Mouse (Mus musculus) testis, adult 2 months (tissue): ENCODE data around the gene Fam181a. TPM values are rescaled to one million over a fixed set of nuclear protein-coding genes. Genes with fewer than 3 reads are reported as not detected.

Source experiments
- H3K27ac ChIP-seq: fragments of 200-500 bp; 2 replicates; pipeline ENCODE4 v1.5.1; 2012; ENCODE audit warnings: low read depth, low read length; ENCODE audit not compliant: control insufficient read depth, insufficient read depth
- H3K27me3 ChIP-seq: fragments of 200-500 bp; 2 replicates; pipeline ENCODE4 v1.6.1; 2012; ENCODE audit warnings: mild to moderate bottlenecking, low read length, moderate library complexity; ENCODE audit not compliant: control insufficient read depth, insufficient read depth
- H3K36me3 ChIP-seq: fragments of 200-500 bp; 2 replicates; pipeline ENCODE4 v1.6.1; 2012; ENCODE audit warnings: mild to moderate bottlenecking, low read length; ENCODE audit not compliant: control insufficient read depth, insufficient read depth
- H3K4me1 ChIP-seq: fragments of 200-500 bp; 2 replicates; pipeline ENCODE4 v1.6.1; 2012; ENCODE audit warnings: low read length; ENCODE audit not compliant: control insufficient read depth, insufficient read depth
- H3K4me3 ChIP-seq: fragments of 200-500 bp; 2 replicates; pipeline ENCODE4 v1.5.1; 2012; ENCODE audit warnings: low read depth, mild to moderate bottlenecking, low read length, moderate library complexity, mixed read lengths; ENCODE audit not compliant: control insufficient read depth
- CTCF ChIP-seq: fragments of 200-500 bp; IDR thresholded peaks from 2 replicates; pipeline ENCODE4 v1.5.1; 2012; ENCODE audit warnings: low read depth, mild to moderate bottlenecking, inconsistent platforms, low read length, moderate library complexity; ENCODE audit not compliant: control insufficient read depth, insufficient read depth, insufficient replicate concordance
- POLR2A ChIP-seq: fragments of 200-500 bp; IDR thresholded peaks from 2 replicates; pipeline ENCODE4 v1.6.1; 2012; ENCODE audit warnings: low read depth, mild to moderate bottlenecking, inconsistent platforms, low read length, moderate library complexity; ENCODE audit not compliant: control insufficient read depth
- polyA plus RNA-seq: library from polyadenylated mRNA; depleted of rRNA; stranded (reverse); fragments of >200 nt; gene quantifications from 2 replicates; pipeline ENCODE4 v1.2.3, GENCODE M21; 2012

Gene Fam181a
- polyA plus RNA-seq, 1 experiment, result 105 TPM

DNA sequence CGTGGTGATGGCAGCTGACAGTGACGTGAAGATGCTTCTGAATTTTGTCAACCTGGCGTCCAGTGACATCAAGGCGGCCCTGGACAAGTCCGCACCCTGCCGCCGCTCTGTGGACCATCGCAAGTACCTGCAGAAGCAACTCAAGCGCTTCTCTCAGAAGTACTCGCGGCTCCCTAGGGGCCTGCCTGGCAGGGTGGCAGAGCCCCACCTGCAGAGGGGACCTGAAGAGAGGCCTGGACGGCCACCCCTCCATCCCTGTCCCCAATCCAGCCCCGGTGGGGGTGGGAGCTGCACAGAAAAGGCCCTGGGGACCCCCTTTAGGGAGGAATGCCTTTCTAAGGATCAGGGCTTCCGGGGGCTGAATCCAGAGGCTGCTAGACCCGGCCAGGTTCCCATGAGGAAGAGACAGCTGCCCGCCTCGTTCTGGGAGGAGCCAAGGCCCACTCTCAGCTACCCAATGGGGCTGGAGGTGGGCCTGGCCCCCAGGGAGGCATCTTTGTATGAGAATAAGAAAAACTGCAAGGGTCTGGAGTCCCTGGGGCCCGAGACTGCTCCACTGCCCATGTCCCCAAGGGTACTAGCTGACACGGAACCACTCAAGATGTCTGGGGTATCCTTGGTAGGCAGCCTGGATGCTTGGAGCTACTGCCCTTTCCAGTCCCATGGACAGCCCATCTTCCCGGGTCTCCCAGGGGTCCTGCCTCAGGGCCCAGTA lies 5.2 kb downstream of the Fam181a start:
- Histone ChIP-seq H3K4me1 (peaks cover 2% of the 10 kb centered on the region), H3K27ac (no peak overlapping the region), H3K36me3 (peaks cover 1% of the 10 kb centered on the region; the same call in 1 of the 2 replicates), H3K27me3 (no peaks in the 10 kb centered on the region), H3K4me3 (peak overlapping the region; percentile 87)
- TF ChIP-seq POLR2A (no peak), CTCF (no peak)

DNA sequence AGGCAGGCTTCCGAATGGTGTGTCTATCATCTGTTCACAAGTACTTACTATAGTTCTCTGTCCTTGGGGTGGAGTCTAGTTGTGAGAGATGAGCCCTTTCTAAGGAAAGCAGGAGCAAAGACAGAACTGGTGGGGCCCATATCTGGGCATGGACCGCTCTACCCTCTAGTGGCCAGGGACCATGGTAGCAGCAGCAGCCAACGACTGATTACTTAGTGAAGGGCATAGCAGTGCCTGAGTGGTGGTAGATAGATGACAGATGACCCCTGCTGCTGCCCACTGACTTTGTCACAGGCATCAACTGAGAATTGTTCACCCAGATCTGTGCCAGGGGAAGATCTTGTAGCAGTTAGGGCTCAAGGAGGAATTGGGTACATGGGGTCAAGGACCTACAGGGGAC lies 12.0 kb downstream of the Fam181a start:
- H3K36me3 ChIP-seq, result no peaks in the 10 kb centered on the region
- H3K4me1 ChIP-seq, result peaks cover 8% of the 10 kb centered on the region
- TF ChIP-seq CTCF (peak; percentile 56; the same call in 1 of the 2 replicates), POLR2A (no peak)
- H3K27ac ChIP-seq, result no peak overlapping the region
- no peaks in the 10 kb centered on the region for H3K27me3 ChIP-seq
- no peak overlapping the region for H3K4me3 ChIP-seq

DNA sequence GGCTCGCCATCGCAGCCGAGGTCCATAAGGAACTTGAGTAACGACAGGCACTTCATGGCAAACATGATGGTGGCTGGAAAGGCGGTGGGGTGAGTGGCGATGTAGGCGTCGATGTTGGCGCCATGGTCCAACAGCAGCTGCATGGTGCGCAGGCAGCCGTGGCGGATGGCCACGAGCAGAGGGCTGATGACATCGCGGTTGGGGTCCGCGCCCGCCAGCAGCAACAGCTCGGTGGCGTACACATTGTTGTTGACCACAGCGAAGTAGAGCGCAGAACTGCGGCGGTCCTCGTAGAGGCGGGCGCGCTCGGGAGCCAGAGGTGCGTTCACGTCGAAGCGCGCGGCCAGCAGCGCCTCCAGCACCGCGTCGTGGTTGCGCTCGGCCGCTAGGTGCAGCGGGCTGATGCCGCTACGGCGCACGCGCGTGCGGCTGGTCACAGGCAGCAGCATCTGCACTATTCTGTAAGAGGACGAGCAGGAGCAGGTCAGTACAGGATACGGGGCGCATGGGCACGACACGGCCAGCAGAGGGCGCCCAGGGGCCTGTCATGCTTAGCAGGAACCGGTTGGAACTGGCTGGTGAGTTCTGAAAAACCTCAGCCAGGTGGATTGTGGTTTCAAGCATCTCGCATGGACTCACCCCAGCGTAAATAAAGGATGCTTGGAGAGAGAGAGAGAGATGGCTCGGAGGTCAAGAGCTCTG lies 14.5 kb downstream of the Fam181a start:
- peaks cover 8% of the 10 kb centered on the region for H3K4me1 ChIP-seq
- no peak overlapping the region for H3K27ac ChIP-seq
- peak overlapping the region; percentile 59 for H3K4me3 ChIP-seq
- H3K27me3 ChIP-seq, result no peaks in the 10 kb centered on the region
- TF ChIP-seq CTCF (peak; percentile 93), POLR2A (no peak)
- no peaks in the 10 kb centered on the region for H3K36me3 ChIP-seq

DNA sequence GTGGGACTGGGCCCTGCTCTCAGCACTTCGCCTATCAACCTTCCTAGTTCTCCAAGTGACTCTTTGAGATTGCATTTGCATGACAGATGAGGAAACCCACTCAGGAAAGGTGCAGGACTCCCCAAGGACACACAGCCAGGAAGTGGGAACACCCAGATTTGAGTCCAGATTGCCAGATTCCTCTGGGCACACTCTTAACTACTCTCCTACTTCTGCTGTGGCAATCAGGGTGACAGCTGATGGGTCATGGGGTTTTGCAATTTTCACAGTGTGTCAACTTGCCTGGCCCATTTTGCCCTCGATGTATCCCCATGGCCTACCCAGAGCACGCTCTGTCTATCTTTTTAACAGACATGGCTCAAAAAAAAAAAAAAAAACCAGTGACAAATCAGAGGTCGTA lies 15.8 kb downstream of the Fam181a start:
- no peak overlapping the region for H3K4me3 ChIP-seq
- TF ChIP-seq POLR2A (no peak), CTCF (no peak)
- no peaks in the 10 kb centered on the region for H3K27me3 ChIP-seq
- no peaks in the 10 kb centered on the region for H3K36me3 ChIP-seq
- H3K4me1 ChIP-seq, result peaks cover 8% of the 10 kb centered on the region
- no peak overlapping the region for H3K27ac ChIP-seq

DNA sequence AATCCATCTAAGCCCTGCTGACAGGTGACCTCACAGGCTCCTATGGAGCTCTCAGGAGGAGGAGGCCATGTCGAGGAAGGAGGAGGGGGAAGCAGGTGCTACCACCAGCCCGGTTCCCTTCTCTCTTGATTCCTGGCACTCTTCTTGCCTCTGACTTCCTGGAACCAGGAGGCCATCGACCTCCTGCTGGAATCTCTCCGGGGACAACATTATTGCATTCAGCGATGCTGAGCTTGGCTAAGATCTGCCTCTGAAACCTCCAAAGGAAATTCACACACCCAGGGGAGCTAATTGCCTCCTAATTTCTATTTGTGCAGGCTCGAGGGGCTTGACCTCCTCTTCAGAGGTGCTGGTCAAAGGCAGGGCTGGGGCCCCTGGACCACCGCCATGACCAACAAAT lies 16.3 kb downstream of the Fam181a start:
- no peaks in the 10 kb centered on the region for H3K27me3 ChIP-seq
- TF ChIP-seq CTCF, result no peak
- TF ChIP-seq POLR2A, result no peak
- H3K4me1 ChIP-seq, result peaks cover 8% of the 10 kb centered on the region
- no peak overlapping the region for H3K4me3 ChIP-seq
- H3K36me3 ChIP-seq, result no peaks in the 10 kb centered on the region
- no peak overlapping the region for H3K27ac ChIP-seq

DNA sequence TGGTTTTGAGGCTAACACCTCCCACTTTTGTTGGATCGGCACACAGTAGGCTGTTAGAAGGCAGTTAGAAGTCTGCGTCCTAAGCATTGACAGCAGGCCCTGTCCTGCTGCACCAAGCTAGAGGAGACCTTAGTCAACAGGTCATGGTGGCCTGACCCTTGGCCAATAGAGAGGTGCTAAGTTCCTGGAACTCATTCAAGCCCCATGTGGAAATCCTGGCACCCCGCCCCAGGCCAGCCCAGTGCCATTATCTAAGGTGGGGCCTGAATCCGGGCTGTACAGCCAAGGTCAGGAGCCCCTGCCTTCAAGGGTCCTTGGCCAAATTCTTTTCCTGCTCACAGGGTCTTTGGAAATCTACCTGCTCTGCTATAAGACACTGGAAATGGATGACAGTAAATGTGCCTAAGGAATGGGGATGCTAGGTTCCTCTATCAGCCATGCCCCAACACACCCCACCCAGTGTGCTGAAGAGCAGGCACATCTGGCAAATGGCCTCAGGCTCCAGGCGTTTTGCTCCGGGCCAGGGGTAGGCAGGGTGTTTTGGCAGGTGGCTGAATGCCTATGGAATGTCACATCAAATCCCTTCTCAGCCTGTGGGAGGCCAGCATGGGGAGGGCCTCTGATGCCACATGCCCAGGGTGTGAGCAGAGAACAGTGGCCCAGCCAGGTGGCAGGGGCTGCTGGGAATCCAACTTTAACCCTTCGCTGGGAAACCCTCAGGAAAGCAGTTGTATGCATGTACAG lies 17.8 kb downstream of the Fam181a start:
- H3K27me3 ChIP-seq, result no peaks in the 10 kb centered on the region

DNA sequence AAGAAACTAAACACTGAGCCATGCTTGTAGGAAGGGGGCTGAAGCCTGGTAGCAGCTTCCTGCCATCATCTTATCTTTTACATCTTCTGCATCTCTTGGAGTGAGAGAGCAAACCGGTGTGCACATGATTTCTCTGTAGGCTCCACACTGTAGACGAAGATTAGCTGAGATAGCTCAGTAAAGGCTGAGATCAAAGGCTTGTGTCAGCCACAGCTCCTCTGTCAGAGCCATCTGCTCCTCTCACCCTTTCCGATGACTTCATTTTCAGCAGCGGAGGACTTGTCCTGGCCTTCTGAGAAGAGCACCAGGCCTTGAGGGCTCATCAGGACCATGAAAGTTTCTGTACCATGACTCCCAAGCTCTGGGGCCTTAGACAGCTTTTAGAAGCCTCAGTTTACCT lies 20.7 kb downstream of the Fam181a start:
- H3K4me1 ChIP-seq, result no peaks in the 10 kb centered on the region
- H3K36me3 ChIP-seq, result no peaks in the 10 kb centered on the region
- H3K27ac ChIP-seq, result no peak overlapping the region
- H3K27me3 ChIP-seq, result no peaks in the 10 kb centered on the region
- TF ChIP-seq POLR2A, result no peak
- TF ChIP-seq CTCF, result no peak
- H3K4me3 ChIP-seq, result no peak overlapping the region

More for the DNA sequence above, 17.8 kb downstream of the Fam181a start:
- Histone ChIP-seq H3K4me3 (no peak overlapping the region), H3K27ac (no peak overlapping the region), H3K4me1 (peaks cover 8% of the 10 kb centered on the region), H3K36me3 (no peaks in the 10 kb centered on the region)
- TF ChIP-seq POLR2A, result no peak
- no peak for TF ChIP-seq CTCF

DNA sequence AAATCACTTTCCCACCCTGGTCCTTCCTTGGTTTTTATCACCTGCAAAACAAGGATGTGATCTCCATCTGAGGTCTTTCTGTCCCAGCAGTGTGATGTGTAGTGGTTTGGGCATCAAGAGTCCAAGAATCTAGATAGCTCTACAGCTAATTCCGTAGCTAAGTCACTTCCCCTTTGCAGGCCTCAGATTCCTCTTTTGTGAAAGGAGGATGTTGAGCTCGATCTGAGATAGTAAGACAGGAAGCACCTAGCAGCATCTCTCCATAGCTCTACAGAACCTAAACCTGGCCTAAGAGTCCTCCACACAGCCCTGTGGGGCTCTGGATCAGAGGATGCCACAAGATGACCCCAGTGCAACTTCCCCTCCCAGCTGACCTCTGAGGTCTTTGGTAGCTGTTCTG lies 22.1 kb downstream of the Fam181a start:
- Histone ChIP-seq H3K27me3 (no peaks in the 10 kb centered on the region), H3K36me3 (no peaks in the 10 kb centered on the region), H3K4me3 (no peak overlapping the region), H3K4me1 (no peaks in the 10 kb centered on the region), H3K27ac (no peak overlapping the region)
- TF ChIP-seq POLR2A, result no peak
- no peak for TF ChIP-seq CTCF
